Mouse (Mus musculus) E14TG2a.4 (cell line): ENCODE measurements around the gene Rfx8.

ENCODE experiments used
- CTCF ChIP-seq: conservative IDR thresholded peaks from 2 replicates; pipeline ENCODE4 v1.5.1; 2014; ENCODE audit warnings: low read length
- NANOG ChIP-seq: IDR thresholded peaks from 2 replicates; pipeline ENCODE4 v1.6.1; 2014; ENCODE audit warnings: borderline replicate concordance, low read length, mixed read lengths
- POU5F1 ChIP-seq: IDR thresholded peaks from 2 replicates; pipeline ENCODE4 v1.6.1; 2014; ENCODE audit warnings: low read length, borderline replicate concordance

DNA sequence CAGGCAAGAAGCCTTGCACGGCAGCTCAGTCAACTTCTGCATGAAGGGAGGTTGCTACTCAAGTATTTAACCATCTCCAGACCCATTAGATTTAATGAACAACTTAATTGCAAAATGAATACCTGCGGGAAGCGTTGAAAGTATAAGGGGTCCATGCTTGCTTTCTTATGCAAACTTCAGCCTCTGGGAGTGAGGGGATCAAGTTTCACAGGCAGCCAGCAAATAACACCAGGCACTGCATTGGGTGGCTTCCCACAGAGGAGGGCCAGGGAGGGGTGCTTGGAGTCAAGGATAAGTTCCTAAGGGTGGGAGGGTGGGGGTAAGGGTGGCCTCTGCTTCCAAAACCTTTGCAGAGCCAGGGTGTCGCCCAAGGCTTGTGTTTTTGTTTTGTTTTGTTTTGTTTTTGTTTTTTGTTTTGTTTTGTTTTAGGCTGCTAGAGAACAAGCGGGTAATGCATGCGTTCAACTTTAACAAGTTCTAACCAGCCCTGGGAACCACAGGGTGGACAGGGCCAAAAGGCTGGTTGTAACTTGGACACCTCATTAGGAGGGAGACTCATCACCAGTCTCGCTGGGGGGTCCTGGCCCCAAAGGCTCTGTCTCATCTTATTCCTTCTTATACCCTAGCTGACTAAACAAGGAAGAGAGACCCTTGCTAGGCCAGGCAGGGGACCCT is 20.1 kb downstream of the Rfx8 start:
- no peak for TF ChIP-seq CTCF
- TF ChIP-seq POU5F1, result no peak
- no peak for TF ChIP-seq NANOG
